Mouse (Mus musculus) gastrocnemius, adult 18-20 months (tissue): ENCODE data around the gene Slc3a2. TPM values are rescaled to one million over a fixed set of nuclear protein-coding genes. Genes with fewer than 3 reads are reported as not detected.
"Not testable (repeated sequence)": the region's sequence is repeated elsewhere in the genome, so short reads cannot be mapped to it uniquely, and the experiment has no call there.

ENCODE experiments used
- DNase-seq: peaks from one replicate; pipeline ENCODE4 v3.0.0; 2021; ENCODE audit warnings: low spot score
- total RNA-seq, 2 experiments: library from RNA; stranded (reverse); gene quantifications; 2 replicates each; pipeline ENCODE4 v1.2.3; 2021

The Slc3a2 gene
- total RNA-seq, 2 experiments from 2014 or later, result 30.2 to 37.3 TPM

- not testable (repeated sequence) for DNase-seq
These were observed 5.3 kb upstream of the Slc3a2 start for GRCm38 (mm10) chr19:8728335-8729099.

- no peak for DNase-seq
These were observed 4.4 kb upstream of the Slc3a2 start for GRCm38 (mm10) chr19:8727495-8728114.

- DNase-seq, result no peak
These were observed 3.6 kb upstream of the Slc3a2 start for GRCm38 (mm10) chr19:8726609-8727390.

- no peak for DNase-seq
These were observed 2.0 kb upstream of the Slc3a2 start for GRCm38 (mm10) chr19:8725081-8725613.

DNA sequence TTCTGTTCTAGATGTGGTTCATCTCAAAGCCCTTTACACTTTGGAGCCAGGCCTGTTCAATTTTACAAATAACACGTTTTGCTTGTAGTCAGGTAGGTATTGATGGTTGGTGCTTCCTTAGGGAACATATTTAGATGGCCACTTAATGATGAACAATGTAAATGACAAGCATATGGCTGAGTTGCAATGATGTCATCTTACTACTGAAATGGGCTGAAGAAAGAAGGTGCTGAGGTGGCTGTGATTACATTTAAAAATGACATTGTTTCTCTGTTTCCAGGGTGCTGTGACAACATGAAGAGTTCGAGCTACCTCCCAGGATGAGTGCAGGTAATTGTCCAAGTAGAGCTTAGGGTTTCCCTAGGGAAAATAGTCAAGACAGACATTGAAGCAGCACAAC is 1.2 kb upstream of the Slc3a2 start:
- no peak for DNase-seq

GRCm38 (mm10) chr19:8723574-8724346 is 591 bp upstream of the Slc3a2 start:
- DNase-seq, result no peak

GRCm38 (mm10) chr19:8722559-8722906 is 636 bp downstream of the Slc3a2 start:
- DNase-seq, result no peak

DNA sequence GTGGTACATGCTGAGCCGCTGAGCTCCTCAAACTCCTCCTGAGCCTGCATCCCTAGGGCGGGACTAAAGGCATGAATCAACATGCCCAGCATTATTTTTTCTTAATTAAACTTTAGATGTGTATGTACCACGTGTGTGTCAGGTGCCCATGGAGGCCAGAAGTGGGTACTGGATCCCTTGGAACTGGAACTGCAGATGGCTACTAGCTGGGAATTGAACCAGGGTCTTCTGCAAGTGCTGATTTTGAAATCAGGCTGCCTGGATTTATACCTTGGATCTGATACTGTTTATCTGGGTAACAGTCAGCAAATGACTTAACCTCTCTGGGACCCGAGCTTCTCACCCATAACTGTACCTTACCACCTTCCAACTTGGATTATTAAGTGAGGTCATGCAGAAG is 1.1 kb downstream of the Slc3a2 start:
- DNase-seq, result no peak

- no peak for DNase-seq
These were observed 1.8 kb downstream of the Slc3a2 start for GRCm38 (mm10) chr19:8721378-8721777.

- DNase-seq, result not testable (repeated sequence)
These were observed 4.1 kb downstream of the Slc3a2 start for GRCm38 (mm10) chr19:8719037-8719436.

DNA sequence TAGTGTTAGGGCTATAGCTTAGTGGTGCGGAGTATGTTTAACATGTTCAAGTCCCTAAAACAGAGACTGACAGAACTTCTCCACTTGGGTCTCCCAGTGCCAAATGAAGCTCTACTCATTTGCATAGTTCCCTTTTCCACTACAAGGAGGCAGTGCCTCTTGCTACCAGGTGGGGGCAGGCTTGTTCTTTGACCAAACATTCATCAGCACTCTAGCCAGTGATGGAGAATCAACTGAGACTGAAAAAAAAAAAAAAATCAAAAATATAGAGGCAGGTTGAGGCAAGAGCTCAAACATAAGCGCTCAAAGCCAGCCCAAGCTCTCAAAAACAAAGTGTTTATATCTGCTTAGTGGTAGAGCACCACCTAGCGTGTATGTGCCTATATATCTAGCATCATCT is 4.8 kb downstream of the Slc3a2 start:
- DNase-seq, result peak; percentile 60

DNA sequence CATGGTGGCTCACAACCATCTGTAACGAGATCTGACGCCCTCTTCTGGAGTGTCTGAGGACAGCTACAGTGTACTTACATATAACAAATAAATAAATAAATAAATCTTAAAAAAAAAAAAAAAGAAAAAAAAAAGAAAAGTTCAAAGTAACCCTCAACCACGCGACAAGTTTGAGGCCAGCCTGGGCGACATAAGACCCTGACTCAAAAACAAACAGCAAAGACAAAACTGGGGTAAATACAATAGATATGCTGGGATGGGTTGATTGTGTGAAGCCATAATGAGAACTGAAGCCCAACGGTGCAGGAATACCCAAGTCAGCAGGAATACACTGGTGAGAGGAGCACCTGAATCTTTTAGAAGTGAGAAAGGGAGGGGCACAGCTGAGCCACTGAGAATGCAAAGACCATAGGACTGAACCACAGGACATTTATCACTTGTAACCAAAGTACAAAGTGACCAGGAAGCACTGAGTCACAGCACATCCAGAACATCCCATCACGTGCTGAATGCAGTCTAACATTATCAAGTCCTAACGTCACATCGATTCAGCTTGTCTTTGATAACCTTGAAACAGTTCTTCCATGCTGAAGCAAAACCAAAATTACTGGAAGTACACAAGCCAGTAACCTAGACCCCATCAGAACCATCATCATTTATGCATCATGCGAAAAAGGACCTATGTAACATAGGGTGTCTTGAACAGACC is 6.2 kb downstream of the Slc3a2 start:
- DNase-seq, result no peak

DNA sequence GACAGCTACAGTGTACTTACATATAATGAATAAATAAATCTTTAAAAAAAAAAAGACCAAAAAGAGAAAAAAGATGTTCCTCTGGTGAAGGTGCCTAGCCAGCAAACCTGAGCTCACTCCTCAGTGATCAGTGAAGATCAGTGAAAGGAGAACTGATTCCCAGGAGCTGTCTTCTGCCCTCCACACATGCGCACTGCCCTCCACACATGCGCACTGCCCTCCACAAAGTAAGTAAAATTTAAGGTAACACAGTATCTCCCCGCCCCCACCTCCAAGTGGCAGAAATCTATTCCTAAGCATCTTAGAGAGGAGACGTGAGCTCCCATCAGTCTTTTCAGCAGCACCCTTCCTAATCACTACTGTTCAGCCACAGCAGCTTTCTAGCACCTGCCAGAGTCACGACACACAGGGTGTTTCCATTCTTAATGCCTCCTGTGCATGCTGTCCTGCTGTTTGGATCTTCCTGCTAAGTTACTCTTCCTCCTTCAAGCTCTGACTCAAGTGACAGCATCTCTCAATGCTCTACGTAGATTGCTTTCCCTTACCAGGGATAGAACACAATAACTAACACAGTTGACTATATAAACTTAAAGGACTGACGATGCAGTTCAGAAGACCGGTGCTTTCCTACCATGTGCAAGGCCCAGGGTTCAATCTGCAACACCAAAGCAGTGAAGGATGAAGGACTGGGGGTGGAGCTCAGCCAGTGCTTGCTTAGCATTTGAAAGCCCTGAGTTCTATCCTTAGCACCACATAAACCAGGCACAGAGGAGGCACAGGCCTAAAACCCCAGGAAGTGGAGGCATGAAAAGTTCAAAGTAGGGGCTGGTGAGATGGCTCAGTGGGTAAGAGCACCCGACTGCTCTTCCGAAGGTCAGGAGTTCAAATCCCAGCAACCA is 7.1 kb downstream of the Slc3a2 start:
- DNase-seq, result no peak

DNA sequence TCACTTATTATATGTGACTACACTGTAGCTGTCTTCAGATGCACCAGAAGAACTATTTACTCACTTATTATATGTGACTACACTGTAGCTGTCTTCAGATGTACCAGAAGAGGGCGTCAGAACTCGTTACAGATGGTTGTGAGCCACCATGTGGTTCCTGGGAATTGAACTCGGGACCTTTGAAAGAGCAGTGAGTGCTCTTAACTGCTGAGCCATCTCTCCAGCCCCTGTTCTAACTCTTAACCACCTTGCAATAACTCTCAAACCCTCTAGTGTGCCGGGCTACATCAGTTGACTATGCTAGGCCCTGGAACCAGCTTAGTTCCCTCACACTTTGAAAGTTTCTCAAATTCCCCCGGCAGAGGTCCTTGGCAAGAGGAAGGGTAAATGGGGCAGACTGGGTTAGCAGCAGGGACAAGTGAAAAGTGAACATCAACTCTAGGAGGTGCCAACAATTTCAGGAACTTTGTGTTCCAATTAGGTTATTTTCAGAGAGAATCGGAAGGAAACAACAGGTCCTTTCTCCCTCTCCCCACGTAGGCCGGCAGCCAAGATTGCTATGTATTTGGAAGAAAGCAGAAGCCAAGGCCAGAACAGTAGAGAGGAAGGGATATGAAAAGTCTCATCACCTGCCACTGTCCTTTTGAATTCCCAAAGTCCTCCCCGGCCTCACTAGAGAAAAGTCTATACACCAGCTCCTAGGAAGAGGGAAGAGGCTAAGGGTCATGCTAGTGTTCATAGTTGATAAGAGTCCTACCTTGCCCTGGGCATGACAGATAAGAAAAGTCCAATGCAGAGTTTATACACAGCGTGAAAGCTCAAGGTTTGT is 8.3 kb downstream of the Slc3a2 start:
- DNase-seq, result no peak

DNA sequence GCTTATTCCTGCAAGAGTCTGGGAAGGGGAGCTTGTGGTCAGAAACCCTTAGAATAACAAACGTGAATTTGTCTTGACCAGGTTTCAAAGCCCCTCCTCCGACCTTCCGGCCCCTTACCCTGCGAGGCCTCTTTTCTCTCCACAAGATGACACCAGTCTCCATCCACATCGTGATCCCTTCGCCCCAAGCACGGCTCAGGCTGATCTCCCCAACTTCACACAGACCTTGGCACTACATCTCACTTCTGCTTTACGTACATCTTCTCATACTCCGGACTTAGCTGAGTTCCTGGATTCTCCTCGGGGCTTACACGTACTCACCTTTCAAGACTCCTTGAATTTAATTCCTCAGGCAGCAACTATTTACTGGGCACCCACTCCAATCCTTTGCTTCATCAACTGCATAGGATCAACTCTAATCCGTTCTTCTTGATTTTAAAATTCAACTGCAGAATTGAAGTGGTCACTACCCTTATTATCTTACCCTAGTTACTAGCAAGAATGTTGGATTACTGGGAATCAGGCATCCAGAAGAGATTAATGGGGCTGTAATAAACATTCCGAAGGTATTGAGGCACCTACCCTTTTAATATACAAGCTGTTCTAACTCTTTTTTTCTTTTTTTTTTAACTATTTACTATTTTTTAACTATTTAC is 9.0 kb downstream of the Slc3a2 start:
- DNase-seq, result no peak

DNA sequence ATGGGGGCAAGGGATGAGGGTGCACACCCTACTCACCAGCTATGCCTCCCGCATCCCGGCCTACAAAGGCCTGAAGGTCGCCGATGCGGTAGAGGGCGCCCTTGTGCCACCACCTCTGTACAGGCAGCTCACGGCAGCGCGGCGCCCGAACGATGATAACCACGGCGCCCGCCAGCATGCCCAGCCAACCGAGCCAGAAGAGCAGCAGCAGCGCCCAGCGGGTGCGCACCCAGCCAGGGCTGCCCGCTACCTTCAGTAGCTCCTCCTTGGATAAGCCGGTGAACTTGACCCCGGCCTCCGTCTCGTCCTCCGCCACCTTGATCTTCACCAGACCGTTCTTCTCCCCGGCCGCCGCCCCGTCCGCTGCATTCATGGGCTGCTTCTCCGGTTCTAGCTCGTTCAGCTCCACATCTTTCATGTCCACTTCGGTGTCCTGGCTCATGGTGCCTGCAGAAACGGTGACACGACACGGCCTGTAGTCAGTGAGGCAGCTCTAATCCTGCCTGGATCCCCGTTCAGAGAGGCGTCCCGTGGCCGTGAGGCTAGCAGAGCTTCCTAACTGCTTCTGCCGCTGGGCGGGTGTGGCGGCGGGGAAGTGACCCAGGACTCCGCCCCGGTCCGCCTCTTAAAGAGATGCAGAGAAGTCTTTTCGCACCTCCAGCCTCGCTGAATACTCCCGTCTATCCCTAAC is 9.7 kb downstream of the Slc3a2 start:
- peak; percentile 92 for DNase-seq

GRCm38 (mm10) chr19:8712870-8713305 is 10.3 kb downstream of the Slc3a2 start:
- DNase-seq, result peak; percentile 63
